Mouse (Mus musculus) adrenal gland, adult 10 weeks (tissue): ENCODE measurements around the gene Btbd35f17. TPM values are rescaled to one million over a fixed set of nuclear protein-coding genes. Genes with fewer than 3 reads are reported as not detected.

Source experiments
- polyA plus RNA-seq: library from polyadenylated mRNA; stranded (reverse); fragments of 350-450 nt; fragmentation: Illumina TruSeq; extraction: RNeasy Lipid Tissue Mini Kit (QIAGEN cat#74804); gene quantifications from one replicate; pipeline ENCODE4 v1.2.3, GENCODE M21; 2014; ENCODE audit warnings: low read depth, low replicate concordance

Btbd35f17 gene
- polyA plus RNA-seq: not detected

GRCm38 (mm10) chrX:4370336-4370735 is at the start of gene Btbd35f17:
Btbd35f17 (plus strand) TSS chrX:4370636.

Other genes with a start within 250 kb of the Btbd35f17 start
- gene Btbd35f28, start 174.1 kb upstream of the Btbd35f17 start, polyA plus RNA-seq: not detected
- gene Btbd35f20, start 79.4 kb upstream of the Btbd35f17 start, polyA plus RNA-seq: not detected